Mouse (Mus musculus): ENCODE measurements around the gene Klrb1b. TPM values are rescaled to one million over a fixed set of nuclear protein-coding genes. Genes with fewer than 3 reads are reported as not detected.
"Not testable (repeated sequence)": the region's sequence is repeated elsewhere in the genome, so short reads cannot be mapped to it uniquely, and the experiment has no call there.

Gene Klrb1b
- polyA plus RNA-seq, 1 experiment from 2014 or later = not detected

DNA sequence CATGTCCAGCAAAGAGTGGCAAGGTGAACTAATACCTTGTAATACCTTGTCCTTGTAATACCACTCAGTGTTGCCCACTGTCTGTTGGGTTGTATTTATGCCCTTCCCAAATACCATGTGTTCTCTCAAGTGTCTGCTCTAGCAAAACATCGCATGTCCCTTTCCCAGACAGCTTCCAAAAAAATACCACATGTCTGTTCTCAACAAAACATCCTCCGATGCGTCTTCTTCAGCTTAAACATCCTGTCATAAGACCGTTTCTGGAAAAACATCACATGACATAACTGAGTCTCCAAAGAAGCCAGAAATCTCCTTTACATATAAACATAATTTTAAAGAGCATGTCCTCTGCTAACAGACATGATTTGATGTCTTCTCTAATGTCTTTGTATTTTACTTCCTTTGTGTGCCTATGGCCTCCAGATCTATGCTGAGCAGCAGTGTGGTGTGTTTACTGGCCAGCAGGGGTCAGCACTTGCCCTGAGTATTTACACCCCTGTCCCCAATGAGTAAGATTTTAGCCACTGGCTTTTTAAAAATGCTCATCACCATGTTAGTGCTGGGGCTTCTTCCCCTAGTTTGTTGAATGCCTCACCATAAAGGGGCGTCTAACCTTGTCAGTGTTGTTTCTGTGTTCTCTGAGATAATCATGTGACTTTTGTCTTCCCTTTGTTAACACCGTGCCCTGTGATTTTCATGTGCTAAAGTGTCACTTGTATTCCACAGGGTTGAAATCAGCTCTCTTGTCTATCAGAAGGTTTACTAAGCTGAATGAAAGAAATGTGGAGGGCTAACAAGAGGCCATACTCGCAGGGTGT lies 21.1 kb downstream of the Klrb1b start:
- WGBS = 63% methylated on average over 7 of the region's 7 CpGs
- ATAC-seq; H3K36me3 ChIP-seq (ENCODE audit: control insufficient read depth, insufficient read depth, low read length); H3K27ac ChIP-seq (ENCODE audit: low read depth, low read length); H3K4me2 ChIP-seq (ENCODE audit: low read length); H3K9ac ChIP-seq (ENCODE audit: low read depth, low read length); H3K4me3 ChIP-seq (ENCODE audit: low read length); H3K9me3 ChIP-seq (ENCODE audit: control insufficient read depth, low read length); H3K4me1 ChIP-seq (ENCODE audit: control insufficient read depth, insufficient read depth, low read depth, low read length); H3K27me3 ChIP-seq (replicated peaks; ENCODE audit: control insufficient read depth, insufficient read depth, low read length): not testable (repeated sequence)

DNA sequence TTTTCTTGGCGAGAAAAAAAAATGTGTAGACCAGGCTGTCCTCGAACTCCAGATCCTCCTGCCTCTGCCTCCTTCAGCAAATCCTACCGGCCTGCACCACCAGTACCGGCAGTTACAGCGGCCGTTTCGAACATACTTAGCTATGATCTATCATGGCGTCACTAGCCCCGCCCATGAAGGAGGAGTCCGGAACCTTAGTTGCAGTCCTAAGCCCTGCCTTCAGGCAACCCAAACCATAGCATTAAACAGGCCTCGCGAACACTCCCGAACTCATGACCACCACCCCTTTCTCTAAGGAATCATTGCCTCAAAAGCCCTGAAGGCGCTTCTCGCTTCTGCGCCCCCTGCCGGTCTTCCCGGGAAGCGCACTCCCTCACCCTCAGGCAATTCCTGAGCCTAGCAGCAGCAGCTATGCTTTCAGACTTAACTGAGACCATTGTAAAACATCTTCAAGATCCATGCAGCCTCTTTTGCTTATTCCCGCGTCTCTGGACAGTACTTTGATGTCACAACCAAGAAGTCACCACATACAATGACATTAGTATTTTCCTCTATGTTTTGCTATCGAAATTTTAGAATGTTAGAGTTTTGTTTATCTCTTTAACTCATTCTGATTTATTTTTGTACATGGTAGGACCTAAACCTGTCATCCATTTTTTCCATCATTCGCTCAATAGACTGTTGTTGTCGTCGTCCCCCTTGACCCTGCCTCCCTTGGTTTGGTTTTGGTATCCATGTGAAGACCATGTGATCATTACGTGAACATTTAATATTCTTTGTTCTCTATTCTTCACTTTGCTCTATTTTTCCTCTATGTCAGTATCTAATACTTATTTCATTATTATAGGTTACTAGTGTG lies 22.9 kb downstream of the Klrb1b start:
- 5% methylated on average over 25 of the region's 26 CpGs for WGBS
- Histone ChIP-seq H3K27ac (ENCODE audit: low read depth, low read length) (peak overlapping the region; percentile 88), H3K27me3 (replicated peaks; ENCODE audit: control insufficient read depth, insufficient read depth, low read length) (no peaks in the 10 kb centered on the region), H3K9me3 (ENCODE audit: control insufficient read depth, low read length) (no peaks in the 10 kb centered on the region), H3K4me1 (ENCODE audit: control insufficient read depth, insufficient read depth, low read depth, low read length) (peaks cover 1% of the 10 kb centered on the region; the same call in 1 of the 2 replicates), H3K4me2 (ENCODE audit: low read length) (peak overlapping the region; percentile 70), H3K36me3 (ENCODE audit: control insufficient read depth, insufficient read depth, low read length) (no peaks in the 10 kb centered on the region), H3K9ac (ENCODE audit: low read depth, low read length) (peak overlapping the region; percentile 66), H3K4me3 (ENCODE audit: low read length) (peak overlapping the region; percentile 47)
- ATAC-seq = peak; percentile 92

DNA sequence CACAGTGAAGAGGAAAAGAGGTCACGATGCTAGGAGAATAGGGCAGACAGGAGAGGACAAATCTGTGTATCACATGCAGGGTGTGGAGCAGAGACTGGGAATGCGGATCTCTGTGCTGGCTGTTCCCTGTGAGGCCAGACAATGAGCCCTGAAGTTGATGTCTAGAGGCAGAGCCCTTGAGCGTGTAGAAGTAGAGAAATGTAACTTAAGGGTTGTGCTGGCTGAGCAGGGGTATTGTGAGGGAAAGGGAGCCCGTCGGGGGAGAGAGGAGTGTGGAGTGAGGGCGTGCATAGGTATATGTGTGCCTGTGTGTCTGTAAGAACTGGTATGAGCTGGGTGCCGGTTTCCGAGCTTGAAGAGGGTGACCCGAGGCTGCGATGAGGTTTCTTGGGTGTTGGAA lies 23.6 kb downstream of the Klrb1b start:
- no peaks in the 10 kb centered on the region for H3K27me3 ChIP-seq (replicated peaks; ENCODE audit: control insufficient read depth, insufficient read depth, low read length)
- H3K9me3 ChIP-seq (ENCODE audit: control insufficient read depth, low read length) = no peaks in the 10 kb centered on the region
- peak overlapping the region; percentile 47 for H3K4me3 ChIP-seq (ENCODE audit: low read length)
- H3K36me3 ChIP-seq (ENCODE audit: control insufficient read depth, insufficient read depth, low read length) = no peaks in the 10 kb centered on the region
- peak; percentile 57 for ATAC-seq
- peak overlapping the region; percentile 66 for H3K9ac ChIP-seq (ENCODE audit: low read depth, low read length)
- WGBS = 12% methylated on average over 10 of the region's 10 CpGs
- H3K4me1 ChIP-seq (ENCODE audit: control insufficient read depth, insufficient read depth, low read depth, low read length) = peaks cover 8% of the 10 kb centered on the region
- peak overlapping the region; percentile 88 for H3K27ac ChIP-seq (ENCODE audit: low read depth, low read length)
- H3K4me2 ChIP-seq (ENCODE audit: low read length) = peak overlapping the region; percentile 70

DNA sequence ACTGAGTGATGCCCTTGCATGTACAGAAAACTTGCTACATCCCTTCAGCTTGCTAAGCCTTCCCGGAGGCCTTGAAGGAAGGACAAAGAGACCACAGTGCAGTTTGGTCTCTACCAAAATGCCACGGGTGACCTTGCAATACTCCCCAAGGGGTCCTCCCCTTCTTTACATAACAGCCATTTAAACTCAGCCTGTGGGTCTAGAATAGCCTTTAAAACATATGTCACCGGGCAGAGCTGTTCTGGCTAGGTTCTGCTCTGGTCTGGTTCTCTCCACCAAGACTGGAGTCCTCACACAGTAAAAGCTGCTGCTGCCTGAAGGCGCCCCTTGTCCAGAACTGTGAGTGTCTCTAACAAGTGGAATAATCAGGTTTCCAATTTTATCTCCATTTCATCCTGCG lies 25.4 kb downstream of the Klrb1b start:
- H3K9me3 ChIP-seq (ENCODE audit: control insufficient read depth, low read length); H3K27ac ChIP-seq (ENCODE audit: low read depth, low read length); ATAC-seq; H3K4me3 ChIP-seq (ENCODE audit: low read length); H3K9ac ChIP-seq (ENCODE audit: low read depth, low read length); H3K27me3 ChIP-seq (replicated peaks; ENCODE audit: control insufficient read depth, insufficient read depth, low read length); H3K36me3 ChIP-seq (ENCODE audit: control insufficient read depth, insufficient read depth, low read length): not testable (repeated sequence)
- H3K4me2 ChIP-seq (ENCODE audit: low read length) = peak overlapping the region; percentile 32
- 81% methylated on average over 5 of the region's 5 CpGs for WGBS
- peaks cover 11% of the 10 kb centered on the region for H3K4me1 ChIP-seq (ENCODE audit: control insufficient read depth, insufficient read depth, low read depth, low read length)

DNA sequence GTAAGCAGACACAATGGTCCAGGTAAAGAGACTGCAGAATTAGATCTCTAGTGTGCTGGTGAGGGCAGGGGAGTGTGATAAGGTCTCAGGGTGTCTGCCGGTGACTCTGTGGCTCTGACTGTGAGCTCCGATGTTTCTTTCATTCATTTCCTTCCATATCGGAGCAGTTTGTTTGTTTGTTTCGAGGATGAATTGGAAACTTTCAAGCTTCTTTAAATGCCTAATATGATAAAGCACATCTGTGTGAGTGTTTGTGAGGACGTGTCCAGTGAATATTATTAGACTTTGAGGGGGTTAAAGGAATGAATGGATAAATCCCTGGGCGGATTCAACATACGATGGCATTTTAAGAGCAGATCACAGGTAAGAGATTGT lies 26.2 kb downstream of the Klrb1b start:
- peaks cover 11% of the 10 kb centered on the region for H3K4me1 ChIP-seq (ENCODE audit: control insufficient read depth, insufficient read depth, low read depth, low read length)
- no peaks in the 10 kb centered on the region for H3K27me3 ChIP-seq (replicated peaks; ENCODE audit: control insufficient read depth, insufficient read depth, low read length)
- no peaks in the 10 kb centered on the region for H3K9me3 ChIP-seq (ENCODE audit: control insufficient read depth, low read length)
- H3K4me2 ChIP-seq (ENCODE audit: low read length) = peak overlapping the region; percentile 56
- H3K4me3 ChIP-seq (ENCODE audit: low read length) = peak overlapping the region; percentile 58
- no peak for ATAC-seq
- H3K36me3 ChIP-seq (ENCODE audit: control insufficient read depth, insufficient read depth, low read length) = no peaks in the 10 kb centered on the region
- WGBS = 19% methylated on average over 7 of the region's 7 CpGs
- peak overlapping the region; percentile 36 for H3K9ac ChIP-seq (ENCODE audit: low read depth, low read length)
- peak overlapping the region; percentile 72 for H3K27ac ChIP-seq (ENCODE audit: low read depth, low read length)

DNA sequence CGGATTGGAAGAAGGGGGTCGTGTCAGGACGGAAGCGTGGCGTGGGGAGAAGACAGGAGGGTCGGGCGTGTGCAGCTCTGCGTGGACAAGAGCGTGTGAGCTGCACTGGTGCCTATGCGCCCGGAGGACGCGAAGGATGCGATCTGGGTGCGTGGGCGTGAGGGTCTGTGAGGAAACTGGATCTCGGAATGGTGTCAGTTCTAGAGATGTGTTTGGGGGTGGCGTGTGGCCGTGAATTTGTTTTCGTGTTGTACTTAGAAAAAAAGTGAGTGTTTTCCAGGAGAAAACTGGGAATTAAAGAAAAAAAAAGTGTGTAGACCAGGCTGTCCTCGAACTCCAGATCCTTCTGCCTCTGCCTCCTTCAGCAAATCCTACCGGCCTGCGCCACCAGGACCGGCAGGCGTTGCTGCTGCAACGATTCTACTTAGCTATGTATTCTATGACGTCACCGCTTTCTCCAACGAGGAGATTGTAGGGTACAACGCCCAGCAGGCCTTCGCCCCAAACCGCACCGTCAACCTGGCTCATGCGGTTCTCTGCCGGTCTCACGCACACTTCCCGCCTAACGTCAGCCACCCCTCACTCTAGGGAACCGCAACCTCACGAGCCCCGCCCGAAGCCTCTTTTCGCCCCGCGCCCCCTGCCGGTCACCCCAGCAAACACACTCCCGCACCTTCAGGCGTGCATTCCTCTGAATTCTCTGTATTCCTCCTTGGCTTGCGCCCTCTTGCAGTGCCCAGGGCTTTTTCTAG lies 26.8 kb downstream of the Klrb1b start:
- Histone ChIP-seq H3K4me1 (ENCODE audit: control insufficient read depth, insufficient read depth, low read depth, low read length) (peaks cover 11% of the 10 kb centered on the region), H3K4me3 (ENCODE audit: low read length) (peak overlapping the region; percentile 58), H3K9ac (ENCODE audit: low read depth, low read length) (peak overlapping the region; percentile 71), H3K4me2 (ENCODE audit: low read length) (peak overlapping the region; percentile 56), H3K27ac (ENCODE audit: low read depth, low read length) (peak overlapping the region; percentile 90)
- not testable (repeated sequence) for H3K9me3 ChIP-seq (ENCODE audit: control insufficient read depth, low read length); H3K36me3 ChIP-seq (ENCODE audit: control insufficient read depth, insufficient read depth, low read length); H3K27me3 ChIP-seq (replicated peaks; ENCODE audit: control insufficient read depth, insufficient read depth, low read length)
- ATAC-seq = peak; percentile 80
- under 1% methylated on average over 49 of the region's 49 CpGs for WGBS

DNA sequence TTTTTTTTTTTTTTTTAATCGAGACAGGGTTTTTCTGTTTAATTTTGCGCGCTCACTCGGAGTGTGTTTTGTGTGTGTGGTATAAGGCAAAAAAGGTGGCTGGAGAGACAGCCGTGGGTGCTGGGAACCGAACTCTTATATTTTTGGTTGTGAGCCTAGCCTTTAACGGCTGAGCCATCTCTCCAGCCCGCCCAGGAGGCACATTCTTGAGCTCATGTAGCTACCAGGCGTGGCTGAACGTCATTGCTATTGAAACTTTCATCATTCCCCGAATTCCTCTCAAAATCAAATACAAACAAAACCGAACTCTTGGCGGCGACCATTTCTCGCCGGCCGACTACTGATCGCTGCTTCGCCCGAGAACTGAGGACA lies 27.4 kb downstream of the Klrb1b start:
- Histone ChIP-seq H3K4me3 (ENCODE audit: low read length) (peak overlapping the region; percentile 58), H3K4me1 (ENCODE audit: control insufficient read depth, insufficient read depth, low read depth, low read length) (peaks cover 11% of the 10 kb centered on the region), H3K9ac (ENCODE audit: low read depth, low read length) (peak overlapping the region; percentile 71), H3K4me2 (ENCODE audit: low read length) (peak overlapping the region; percentile 82), H3K27ac (ENCODE audit: low read depth, low read length) (peak overlapping the region; percentile 90)
- not testable (repeated sequence) for H3K9me3 ChIP-seq (ENCODE audit: control insufficient read depth, low read length); H3K27me3 ChIP-seq (replicated peaks; ENCODE audit: control insufficient read depth, insufficient read depth, low read length); H3K36me3 ChIP-seq (ENCODE audit: control insufficient read depth, insufficient read depth, low read length)
- 0% methylated on average over 20 of the region's 20 CpGs for WGBS
- ATAC-seq = peak; percentile 55

DNA sequence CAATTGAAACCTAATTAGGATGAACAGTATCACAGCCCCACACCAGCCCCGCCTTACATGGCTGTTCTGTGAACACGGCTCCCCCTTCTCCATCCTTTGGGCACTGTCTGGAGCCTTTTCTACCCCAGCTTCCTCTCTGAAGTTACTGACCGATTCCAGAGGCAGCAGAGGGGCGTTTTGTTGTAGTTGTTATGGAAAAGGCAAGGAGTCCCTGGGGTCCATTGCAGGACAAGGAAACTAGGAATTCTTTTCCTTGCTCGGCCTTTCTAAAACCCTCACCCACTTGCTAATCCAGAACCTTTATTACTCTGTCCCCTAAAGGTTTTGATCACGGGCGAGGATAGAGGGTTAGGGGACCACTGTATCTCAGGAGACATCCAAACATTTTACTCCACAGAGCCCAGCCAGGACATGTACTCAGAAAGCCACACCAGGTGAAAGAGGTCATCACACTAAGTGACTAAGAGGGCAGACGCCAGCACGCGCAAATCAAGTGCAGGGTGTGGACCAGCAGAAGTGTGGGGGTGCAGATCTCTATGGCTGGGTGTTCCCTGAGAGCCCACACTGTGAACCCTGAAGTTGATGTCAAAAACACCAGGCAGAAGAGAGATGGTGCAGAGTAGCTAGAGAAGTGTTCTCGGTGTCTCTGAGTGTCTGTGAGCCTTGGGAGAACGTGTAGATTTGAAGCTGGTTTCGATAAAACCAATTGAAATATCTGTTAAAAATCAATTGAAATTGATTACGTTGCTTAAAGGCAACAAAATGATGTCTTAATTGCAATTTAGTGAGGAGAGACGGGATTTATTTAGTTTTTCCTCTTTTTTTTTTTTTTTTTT lies 28.0 kb downstream of the Klrb1b start:
- no peak for ATAC-seq
- WGBS = 10% methylated on average over 15 of the region's 15 CpGs
- no peaks in the 10 kb centered on the region for H3K36me3 ChIP-seq (ENCODE audit: control insufficient read depth, insufficient read depth, low read length)
- no peaks in the 10 kb centered on the region for H3K27me3 ChIP-seq (replicated peaks; ENCODE audit: control insufficient read depth, insufficient read depth, low read length)
- peak overlapping the region; percentile 30 for H3K27ac ChIP-seq (ENCODE audit: low read depth, low read length)
- H3K9ac ChIP-seq (ENCODE audit: low read depth, low read length) = peak overlapping the region; percentile 61
- H3K4me3 ChIP-seq (ENCODE audit: low read length) = peak overlapping the region; percentile 58
- no peaks in the 10 kb centered on the region for H3K9me3 ChIP-seq (ENCODE audit: control insufficient read depth, low read length)
- H3K4me1 ChIP-seq (ENCODE audit: control insufficient read depth, insufficient read depth, low read depth, low read length) = peaks cover 11% of the 10 kb centered on the region
- H3K4me2 ChIP-seq (ENCODE audit: low read length) = peak overlapping the region; percentile 82
